Mouse (Mus musculus) right cerebral cortex, postnatal 25 days (tissue): Measurements from ENCODE around the gene Letm1.

Experiments
- DNase-seq: peaks from one replicate; pipeline ENCODE4 v3.0.0; 2022

Gene Letm1

DNA sequence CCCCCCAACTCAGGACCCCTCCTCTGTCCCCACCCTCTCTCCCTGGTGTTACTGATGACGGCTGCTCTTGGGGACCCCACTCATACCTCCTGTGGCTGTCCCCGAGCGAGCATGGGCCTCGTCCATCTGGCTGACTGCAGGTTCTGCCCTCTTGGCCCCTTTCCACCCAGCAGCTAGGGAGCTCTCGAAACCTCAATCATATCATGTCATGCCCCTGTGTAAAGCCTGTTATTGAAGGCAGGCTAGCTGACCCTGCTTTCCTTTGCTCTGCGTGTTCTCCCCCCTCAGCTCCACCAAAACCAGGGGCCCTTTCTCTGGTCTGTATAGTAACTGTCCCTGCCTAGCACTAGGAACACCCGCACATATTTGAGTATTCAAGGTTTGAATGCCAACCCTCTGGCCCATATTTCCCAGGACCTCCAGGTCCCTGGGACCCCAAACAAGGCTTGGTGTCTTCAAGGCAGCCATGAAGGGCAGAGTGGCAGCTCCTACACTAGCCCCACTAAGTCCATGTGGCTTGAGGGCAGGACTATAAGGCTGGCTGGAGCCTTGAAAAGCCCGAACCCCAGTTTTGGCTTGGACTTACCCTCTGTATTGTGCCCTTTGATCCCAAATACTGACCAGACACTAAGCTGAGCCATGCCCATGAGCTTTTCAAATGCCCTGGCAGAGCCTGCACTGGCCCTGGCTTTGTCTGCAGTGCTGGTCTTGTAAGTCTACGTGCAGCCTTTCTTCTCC, 76.8 kb downstream of the Letm1 start:
- DNase-seq, result no peak

DNA sequence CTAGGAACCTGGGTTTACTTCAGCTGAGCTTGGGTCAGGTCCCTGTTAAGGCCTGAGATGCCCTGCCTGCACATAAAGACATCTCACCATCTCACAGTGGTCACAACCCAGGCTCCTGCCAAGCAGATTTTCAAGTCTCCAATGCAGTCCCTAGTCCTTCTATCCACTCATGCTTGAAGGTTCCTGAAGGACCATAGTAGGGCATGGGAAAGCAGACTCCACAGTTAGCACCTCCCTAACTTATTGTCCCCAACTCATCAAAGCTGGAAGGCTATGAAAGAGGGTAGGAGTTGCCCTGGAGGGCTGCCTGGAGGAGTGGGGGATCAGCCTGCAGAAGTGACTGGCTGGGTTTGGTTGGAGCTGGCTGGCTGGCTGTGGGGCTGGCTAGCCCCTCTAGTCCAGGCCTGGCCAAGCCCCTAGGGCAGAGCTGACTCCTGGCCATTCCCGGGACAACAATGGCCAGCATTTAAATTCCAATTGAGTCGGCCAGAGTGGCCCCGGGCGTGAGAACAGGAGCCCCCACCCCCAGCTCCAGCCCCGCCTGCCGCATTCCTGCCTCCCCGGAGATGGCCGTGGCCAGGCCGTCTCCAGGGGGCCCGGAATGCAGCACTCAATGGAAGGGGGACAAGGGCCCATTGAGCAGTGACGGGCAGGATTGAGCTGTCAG, 77.5 kb downstream of the Letm1 start:
- peak; percentile 39 for DNase-seq

DNA sequence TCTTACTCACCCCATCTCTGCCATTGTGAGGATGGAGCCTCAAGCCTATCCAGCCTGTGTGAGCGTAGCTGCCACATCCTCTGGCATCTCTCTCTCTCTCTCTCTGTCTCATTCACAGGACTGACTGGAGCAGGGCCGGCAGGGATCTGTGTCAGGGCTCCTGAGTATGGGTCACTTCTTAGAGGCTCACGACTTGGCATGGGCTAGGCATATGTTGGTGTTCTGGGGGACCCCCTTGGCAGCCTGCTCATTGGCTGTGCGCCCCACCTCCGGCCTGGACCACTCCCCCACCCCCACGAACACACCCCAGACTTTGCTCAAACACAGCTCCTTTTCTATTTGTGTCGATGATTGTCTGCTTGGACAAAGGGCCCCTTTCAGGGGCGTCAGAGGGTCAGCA, 78.6 kb downstream of the Letm1 start:
- no peak for DNase-seq

DNA sequence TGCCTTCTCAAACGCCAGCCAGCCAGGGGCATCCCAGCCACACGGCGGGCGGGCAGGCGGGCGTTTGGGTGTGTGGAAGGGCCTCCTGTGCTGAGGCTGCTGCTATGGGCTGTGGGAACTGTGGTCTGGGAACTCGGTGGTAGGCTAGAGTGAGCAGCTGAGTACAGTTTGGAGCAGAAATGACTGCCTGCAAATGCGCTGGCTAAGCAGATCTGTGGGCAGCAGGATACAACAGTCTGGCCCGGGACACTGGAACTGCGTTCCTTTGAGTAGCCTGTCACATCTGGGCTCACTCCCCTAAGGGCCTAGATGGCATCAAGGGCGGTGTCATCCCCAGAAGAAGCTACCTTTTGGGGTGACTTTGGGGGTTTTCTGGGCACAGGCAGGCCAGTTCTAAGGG, 80.8 kb downstream of the Letm1 start:
- no peak for DNase-seq

DNA sequence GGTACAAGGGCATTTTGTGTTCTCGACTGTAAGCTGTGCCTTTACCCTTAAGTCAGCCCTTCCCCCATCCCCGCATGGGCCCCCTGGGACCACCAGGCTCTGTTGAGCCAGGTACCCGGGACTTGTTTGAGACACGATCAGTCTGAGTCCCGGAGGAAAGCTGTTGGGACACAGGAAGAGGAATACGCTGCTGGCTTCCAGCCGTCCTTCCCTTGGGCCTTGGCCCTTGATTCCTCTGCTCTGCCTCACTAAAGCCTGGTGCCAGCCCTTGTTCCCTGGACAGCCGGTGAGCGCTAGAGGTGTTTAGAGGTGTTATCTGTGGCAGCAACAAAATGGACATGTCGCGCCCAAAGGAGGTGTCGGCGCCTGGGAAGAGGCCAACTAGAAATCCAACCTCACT, 82.6 kb downstream of the Letm1 start:
- no peak for DNase-seq

DNA sequence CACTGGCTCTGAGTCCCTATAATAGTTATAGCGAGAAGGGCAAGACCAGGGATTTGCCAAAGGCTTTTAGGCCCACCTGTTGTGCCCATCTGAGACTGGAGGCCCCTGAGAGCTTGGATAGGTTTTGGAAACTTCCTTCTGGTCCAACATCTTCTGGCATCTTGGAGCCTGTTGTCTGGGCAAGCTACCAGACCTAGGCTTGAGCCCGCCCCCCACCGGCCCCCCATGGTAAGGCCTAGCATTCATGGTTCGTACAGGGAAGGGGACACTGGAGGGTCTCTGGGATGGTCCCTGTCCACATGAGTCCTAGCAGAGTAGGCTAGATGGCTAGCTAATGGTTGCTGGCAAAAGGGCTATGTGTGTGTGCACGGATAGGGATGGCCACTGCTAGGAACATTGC, 83.9 kb downstream of the Letm1 start:
- no peak for DNase-seq

DNA sequence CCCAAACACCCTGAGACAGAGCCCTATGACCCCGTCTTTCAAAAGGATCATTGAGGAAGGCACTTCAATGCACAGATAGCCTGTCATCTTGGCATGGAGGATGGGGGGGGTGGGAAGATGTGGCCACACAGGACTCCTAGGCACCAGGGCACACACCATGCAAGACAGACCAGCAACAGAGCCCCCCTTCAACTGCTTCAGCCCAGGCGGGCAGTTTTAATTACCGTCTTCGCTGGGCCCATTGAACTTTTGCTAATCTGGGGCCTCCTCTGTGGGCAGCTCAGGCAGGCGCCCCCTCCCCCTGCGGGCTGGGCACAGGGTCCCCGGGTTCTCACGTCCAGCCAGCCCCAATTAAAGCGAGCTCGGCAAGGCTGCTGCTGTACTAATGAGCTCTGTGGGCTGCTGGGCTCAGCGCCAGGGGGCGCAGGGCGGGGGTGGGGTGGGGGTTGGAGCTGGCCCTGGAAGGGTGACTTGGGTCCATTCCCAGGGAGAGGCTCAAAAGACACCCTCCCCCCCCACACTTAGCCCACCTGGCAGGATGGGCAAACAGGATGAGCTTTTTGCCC, 84.6 kb downstream of the Letm1 start:
- no peak for DNase-seq

DNA sequence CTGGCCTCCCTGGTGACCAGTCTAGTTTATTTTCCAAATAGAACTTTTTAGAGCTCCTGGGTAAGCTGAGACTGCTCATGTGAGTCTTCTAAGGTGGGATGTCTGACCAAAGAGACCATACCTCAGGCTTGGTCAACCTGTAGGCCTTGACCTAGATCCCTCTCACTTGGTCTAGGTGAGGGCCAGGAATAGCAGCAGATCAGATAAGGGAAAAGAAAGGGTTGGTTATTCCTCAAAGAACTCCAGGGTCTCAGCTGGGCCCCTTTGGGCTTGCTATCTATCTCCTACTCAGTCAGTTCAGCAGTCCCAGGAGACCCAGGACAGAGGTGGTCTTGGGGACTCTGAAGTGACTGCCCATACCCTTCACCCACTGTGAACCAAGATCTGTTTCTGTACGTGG, 85.1 kb downstream of the Letm1 start:
- DNase-seq, result no peak

DNA sequence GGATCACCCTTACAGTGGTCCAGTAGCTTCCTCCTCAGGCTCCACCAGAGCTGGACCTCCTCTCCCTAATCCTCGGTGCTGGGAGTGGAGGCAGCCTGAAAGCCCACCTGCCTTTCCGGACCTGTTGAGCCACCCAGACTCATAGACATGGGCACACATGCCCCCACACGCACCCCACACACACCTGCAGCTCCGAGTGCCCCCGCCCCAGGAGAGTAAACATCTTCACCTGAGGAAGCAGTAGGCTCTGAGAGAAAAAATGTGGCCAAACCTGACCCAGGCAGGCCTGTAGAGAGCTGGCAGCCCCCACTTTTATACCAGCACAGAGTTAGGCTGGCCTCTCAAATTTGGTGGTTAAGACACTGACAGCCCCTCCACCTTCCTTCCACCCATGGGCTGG, 86.2 kb downstream of the Letm1 start:
- DNase-seq, result no peak

DNA sequence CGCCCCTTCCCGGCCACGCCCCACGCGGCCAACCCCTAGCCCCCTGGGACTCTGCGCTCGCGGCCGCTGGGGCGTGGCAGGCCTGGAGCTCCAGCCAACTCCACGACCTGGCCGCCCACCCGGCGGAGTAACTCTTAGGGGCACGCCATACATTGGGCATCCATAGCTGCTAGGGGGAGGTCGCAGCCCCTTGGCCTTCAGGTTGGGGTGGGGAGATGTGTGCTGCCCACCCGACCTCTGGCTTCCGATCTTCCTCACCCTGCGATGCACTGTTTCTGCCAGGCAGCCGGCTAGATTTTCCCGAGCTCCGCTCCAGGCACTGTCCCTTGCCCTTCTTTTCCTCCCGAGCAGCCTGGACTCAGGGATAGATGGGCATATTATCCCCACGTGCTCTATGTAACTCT, 86.9 kb downstream of the Letm1 start:
- DNase-seq, result no peak

DNA sequence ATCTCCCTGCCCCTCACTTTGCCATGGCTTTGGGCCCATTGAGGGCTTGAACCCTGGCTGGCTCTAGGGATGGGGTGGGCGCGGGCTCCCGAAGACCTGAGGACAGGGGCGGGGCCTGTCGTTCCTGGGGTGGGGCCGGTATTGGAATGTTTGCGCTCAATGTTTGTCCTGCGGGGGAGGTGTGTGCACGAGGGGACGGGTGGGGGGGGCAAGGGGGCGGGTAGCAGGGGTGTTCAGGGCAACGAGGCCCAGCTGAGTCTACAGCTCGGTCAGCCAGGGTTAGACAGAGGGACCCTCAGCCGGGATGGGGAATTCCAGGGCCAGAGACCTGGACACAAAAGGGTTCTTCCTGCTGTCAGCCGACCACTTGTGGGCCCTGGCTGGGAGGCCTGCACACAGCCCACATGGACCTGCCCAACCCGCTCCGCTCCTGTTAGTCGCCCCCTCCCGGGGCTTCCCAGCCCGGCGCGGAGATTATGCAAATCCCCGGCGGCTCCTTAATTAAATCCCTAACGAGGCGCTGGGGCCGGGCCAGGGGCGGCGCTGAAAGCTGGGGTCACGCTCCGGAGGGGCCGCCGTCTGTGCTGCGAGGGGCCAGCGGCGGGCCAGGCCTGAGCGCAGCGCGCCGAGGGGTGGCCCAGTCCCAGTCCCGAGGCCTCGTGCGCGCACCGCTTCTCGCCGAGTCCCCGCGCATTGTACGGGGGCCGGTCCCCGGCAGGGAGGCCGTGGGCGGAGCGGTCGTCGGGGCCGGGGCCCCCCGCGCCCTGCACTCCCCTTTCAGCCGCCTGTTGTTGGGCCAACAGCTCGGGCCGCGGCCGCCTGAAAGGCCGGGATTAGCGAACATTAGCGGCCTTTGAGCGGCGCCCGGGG, 87.5 kb downstream of the Letm1 start:
- DNase-seq, result peak; percentile 62

DNA sequence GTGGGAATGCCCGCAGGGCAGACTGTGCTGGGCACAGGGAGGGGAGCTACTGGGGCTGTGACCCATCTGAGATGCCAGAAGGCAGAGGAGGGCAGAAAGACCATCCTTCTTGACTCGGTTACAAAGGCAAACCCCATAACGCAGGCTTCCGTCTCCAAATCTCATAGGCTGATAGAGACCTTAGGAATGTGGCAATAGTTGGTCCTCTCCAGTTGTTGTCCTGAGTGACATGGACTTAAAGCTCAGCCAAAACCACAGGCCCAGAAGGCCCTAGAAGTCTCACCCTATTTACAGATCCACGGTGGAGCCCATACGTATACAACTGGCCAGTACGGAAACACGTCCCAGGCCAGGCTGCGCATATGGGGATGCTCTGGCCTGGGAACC, 88.2 kb downstream of the Letm1 start:
- DNase-seq, result no peak

DNA sequence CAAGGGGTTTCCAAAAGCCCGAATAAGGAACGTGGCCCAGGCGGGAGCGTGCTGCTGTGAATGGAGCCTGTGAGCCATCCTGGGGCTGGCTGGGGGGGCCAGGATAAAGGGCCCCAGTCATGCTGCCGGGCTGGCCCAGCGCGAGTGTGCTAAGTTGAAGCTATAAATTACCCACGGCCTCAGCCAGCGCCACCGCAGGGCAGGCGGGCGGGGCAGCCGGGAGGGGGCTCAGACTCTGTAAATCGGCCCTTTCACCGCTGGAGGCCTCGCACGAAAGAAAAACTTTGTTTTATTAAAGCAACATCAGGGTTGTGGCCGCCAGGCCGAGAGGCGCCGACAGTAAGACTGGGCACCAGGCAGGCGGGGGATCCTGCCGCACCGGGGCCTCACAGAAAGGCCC, 90.2 kb downstream of the Letm1 start:
- DNase-seq, result no peak

DNA sequence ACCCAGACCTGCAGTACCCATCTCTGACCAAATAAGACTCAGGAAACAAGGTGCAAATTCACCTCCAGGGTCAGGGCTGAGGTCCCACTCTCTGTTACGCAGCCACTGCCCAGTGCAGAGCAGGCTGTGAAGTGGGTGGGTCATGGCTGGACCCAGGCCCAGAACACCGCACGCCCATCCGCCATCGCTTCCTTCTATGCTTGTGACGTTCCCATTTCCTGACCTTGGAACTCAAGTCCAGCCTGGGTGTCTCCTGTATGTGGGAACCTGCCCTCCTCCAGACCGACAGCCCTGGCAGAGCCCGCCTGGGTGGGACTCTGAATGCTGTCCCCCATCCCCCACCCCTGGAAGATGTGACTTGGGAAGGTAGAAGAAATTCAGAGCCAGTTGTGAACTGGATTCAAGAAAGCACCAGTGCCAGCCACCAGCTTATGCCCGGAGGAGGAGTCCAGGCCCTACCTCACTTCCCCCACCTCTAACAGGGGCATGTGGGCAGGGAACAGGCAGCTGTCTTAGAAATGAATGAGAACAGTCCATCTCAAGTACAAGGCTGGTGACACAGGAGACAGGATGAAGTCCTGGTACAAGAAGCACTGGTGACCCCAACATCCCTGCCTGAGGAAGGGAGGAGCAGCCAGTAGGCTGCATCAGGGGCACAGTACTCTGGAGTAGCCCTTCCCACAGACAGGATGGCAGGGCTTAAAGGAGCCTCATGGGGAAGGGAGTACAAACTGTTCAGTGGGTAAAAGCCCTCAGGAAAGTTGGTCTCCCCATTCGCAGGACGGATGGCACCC, 92.6 kb downstream of the Letm1 start:
- DNase-seq, result no peak
